Mouse (Mus musculus) urinary bladder, postnatal 4 days (tissue): ENCODE results near the gene Qtrt2.

ENCODE experiments used
- DNase-seq, 2 experiments: peaks; one replicate each; pipeline ENCODE4 v3.0.0; 2021 to 2022; ENCODE audit warnings: low spot score in 2 of 2

The Qtrt2 gene

GRCm38 (mm10) chr16:43926341-43926859 is at the start of gene Qtrt2:
Gene Qtrt2 (minus strand): TSS chr16:43926809.
- DNase-seq: no peak

- DNase-seq: no peak
Observed at GRCm38 (mm10) chr16:43973606-43974220, 47.1 kb upstream of the Qtrt2 start.

DNA sequence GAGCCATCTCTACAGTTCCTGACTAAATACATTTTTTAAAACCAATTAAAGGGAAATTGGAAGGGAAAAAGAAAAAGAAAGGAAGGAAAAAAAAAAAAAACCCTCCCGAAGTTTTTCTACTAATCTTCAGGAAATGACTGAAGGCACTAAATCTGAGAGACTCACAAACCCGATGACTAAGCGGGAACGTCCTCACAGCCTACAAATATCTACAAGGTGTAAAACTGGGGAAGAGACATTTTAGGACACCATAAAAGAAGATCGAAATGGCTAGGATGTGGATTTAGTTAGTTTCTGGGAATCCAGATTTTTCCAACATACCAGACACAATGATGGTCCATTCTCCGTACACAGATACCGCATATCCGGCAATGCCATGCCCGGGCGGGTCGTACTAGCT is 46.5 kb upstream of the Qtrt2 start:
- DNase-seq: no peak

- DNase-seq: no peak
Observed at GRCm38 (mm10) chr16:43972391-43972790, 45.8 kb upstream of the Qtrt2 start.

GRCm38 (mm10) chr16:43971741-43972140 is 45.1 kb upstream of the Qtrt2 start:
- no peak for DNase-seq

GRCm38 (mm10) chr16:43971189-43971588 is 44.6 kb upstream of the Qtrt2 start:
- no peak for DNase-seq

DNA sequence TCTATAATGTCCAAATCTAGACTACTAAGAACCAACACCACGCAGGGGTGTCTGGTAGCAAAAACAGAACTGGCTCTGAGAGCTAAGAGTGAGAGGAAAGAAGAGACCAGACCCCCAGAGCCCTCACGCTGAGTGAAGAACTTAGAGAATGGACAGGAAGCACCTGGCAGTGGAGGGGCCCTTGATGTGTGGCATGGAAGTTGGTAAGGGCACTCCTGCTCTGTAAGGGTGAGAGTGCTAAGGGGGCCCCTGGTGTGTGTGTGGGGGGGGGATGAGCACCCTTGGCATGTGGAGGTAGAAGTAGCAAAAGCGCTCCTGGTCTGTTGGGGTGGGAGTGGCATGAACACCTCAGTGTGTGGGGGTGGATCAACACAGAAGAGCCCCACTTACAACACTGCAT is 43.8 kb upstream of the Qtrt2 start:
- no peak for DNase-seq

GRCm38 (mm10) chr16:43965781-43966389 is 39.3 kb upstream of the Qtrt2 start:
- DNase-seq: no peak

DNA sequence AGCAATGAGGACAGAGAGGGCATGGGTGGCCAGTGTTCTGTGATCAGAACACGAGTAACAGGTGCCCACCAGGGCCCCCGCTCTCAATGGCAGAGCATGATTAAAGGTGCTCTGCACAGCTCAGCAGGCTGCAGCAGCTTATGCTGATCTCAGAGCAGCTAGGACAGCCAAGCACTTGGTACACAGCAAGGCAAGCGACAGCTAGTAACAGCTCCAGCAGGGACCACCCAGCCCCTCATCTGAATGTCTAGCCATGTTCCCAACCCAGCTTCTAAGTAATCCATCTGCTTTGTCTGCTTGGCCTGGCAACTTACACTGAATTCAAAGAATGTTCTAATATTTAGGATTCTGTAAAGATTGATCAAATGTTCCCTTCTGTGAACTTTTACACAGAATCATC is 37.2 kb upstream of the Qtrt2 start:
- DNase-seq: peak in 1 of 2 experiments; percentile 53

DNA sequence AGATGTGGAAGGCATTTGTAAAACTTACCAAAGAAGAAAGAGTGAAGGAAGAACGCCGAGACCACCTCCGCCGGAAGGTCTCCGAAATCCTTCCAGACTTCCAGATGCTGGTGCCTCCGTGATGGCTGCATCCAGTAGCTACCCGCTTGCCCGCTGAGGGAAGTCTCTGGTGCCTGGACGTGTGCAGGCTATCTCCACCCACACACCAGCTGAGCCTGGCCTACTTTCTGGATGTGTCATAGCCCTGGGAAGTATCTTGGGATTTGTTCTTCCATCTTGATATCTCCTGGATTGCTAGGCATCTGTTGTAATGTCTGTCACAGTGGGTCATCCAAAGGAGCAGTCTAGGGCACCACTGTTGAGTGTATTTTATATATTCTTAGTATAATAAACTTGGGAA is 36.7 kb upstream of the Qtrt2 start:
- DNase-seq: peak in 1 of 2 experiments; percentile 48

DNA sequence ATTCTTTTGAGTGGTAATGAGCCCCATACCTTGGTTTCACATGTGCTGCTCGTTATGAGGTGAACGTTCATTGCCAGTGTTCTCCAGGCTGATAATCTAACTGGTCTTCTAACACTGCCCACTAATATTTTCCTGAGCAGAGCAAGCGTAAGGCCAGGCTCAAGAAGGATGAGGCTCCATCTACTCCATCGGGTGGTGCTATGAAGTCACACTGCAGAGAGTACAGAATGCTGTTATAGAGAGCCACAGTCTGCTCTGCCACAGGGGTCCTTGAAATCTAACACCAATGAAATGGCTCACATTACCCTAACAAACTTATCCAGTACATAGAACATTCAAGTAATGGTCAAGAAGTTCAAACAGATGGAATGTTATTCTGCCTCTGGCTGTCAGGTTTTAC is 31.4 kb upstream of the Qtrt2 start:
- DNase-seq: peak; percentile 3 to 8

GRCm38 (mm10) chr16:43954913-43955312 is 28.3 kb upstream of the Qtrt2 start:
- DNase-seq: no peak

GRCm38 (mm10) chr16:43951591-43951990 is 25.0 kb upstream of the Qtrt2 start:
- DNase-seq: no peak

- DNase-seq: no peak
Observed at GRCm38 (mm10) chr16:43945869-43946268, 19.3 kb upstream of the Qtrt2 start.

- no peak for DNase-seq
Observed at GRCm38 (mm10) chr16:43945351-43945750, 18.7 kb upstream of the Qtrt2 start.

DNA sequence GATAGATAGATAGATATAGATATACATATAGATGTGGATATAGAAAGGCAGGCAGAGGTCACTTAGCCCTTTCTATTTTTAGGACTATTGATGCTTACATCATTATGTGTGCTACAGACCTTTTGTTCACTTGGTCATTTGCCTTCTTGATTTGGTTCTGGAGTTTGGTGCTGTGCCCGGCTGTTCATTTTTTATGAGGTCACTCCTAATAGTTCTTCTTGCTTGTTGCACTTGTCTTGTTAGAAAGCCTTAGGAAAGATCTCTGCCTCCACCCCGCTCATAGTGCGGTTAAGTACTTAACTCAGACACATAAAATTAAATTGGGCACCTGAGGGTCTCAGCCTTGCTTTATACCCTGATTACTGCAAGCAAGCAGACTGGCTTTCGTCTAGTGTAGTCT is 14.2 kb upstream of the Qtrt2 start:
- DNase-seq: no peak

GRCm38 (mm10) chr16:43935892-43936291 is 9.3 kb upstream of the Qtrt2 start:
- DNase-seq: no peak

GRCm38 (mm10) chr16:43935367-43935766 is 8.8 kb upstream of the Qtrt2 start:
- no peak for DNase-seq

- DNase-seq: no peak
Observed at GRCm38 (mm10) chr16:43934856-43935255, 8.2 kb upstream of the Qtrt2 start.

GRCm38 (mm10) chr16:43933041-43933440 is 6.4 kb upstream of the Qtrt2 start:
- DNase-seq: no peak

GRCm38 (mm10) chr16:43932319-43932718 is 5.7 kb upstream of the Qtrt2 start:
- DNase-seq: no peak

- DNase-seq: no peak
Observed at GRCm38 (mm10) chr16:43931502-43931901, 4.9 kb upstream of the Qtrt2 start.

DNA sequence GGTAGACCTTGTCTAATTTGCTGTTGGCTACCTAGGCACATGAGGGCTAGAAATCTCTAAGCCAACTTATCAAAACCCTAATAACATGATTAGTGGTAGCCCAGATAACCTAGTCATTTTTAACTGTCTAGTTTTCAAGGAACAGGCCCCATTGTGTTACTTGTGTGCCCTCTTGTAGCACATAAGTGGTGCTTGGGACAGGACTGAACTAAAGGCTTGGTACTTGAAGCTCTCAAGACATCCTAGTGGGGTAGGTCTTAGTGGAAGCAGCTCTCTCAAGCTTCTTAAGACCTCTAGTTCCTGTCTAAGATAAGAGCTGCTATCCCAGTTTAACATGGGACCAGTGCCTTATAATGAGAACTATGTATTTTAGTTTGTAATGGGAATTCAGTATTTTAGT is 4.0 kb upstream of the Qtrt2 start:
- DNase-seq: no peak

- no peak for DNase-seq
Observed at GRCm38 (mm10) chr16:43925846-43926245, 763 bp downstream of the Qtrt2 start.
